17 mouse cellular contexts compared by ENCODE assay signal in the genomic region with DNA sequence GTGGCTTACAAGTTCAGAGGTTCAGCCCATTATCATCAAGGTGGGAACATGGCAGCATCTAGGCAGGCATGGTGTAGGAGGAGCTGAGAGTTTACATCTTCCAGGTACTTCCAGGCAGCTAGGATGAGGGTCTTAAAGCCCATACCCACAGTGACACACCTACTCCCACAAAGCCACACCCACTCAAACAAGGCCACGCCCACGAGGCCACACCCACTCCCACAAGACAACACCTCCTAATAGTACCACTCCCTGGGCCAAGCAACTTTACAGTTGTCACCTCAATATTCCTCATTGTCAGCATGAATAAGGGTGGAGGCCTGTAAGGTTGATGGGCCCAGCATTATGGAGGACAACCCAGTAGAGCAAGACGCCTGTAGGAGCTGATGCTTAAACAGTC.
DNase-seq lines count a peak whose midpoint lies in the region; TF ChIP-seq lines count a peak whose summit lies in the region.
"Had no signal": no experiment of that assay in that cellular context is flagged by ENCODE, and none has a peak within 500 bp of the region (broad histone marks: within the 10 kb centered on the region; RNA-seq: fewer than 3 reads in every experiment).

No protein-coding gene starts in this region.

- peak; percentile 66 for DNase-seq in cerebellum, adult 9-11 months
- no peak for DNase-seq in cerebellum, adult 2 months
- peak; percentile 38 for DNase-seq in A20 (ENCODE audit: low read depth, low spot score)
- peak; percentile 47 for DNase-seq in B cell, adult 2 months
- DNase-seq in induced T-regulatory cell, adult 2 months (ENCODE audit: low read depth): peak; percentile 35
- no peak for DNase-seq in layer of hippocampus, postnatal 14 days (ENCODE audit: low spot score in 2 of 2)
- no peak for DNase-seq in thymus, postnatal 25 days
- DNase-seq: adrenal gland, postnatal 10 days; cerebellum, postnatal 10 days; forebrain, postnatal 0 days; gastrocnemius, postnatal 36 days; heart, postnatal 36 days; kidney, adult 11 months had no signal

- no peak overlapping the region for H3K27ac ChIP-seq in cerebellum, adult 2 months (ENCODE audit: insufficient read depth, low read length)
- H3K27ac ChIP-seq: embryonic facial prominence, embryonic 10.5 days; forebrain, embryonic 13.5 days had no signal

- no peak for TF ChIP-seq CTCF in cerebellum, adult 2 months (IDR thresholded peaks at IDR 0.05; ENCODE audit: borderline replicate concordance, insufficient read depth, low read depth, low read length)

- WGBS in cerebellum, adult 2 months: 86% methylated on average over 3 of the region's 3 CpGs

- TF ChIP-seq POLR2A in cerebellum, adult 2 months (IDR thresholded peaks at IDR 0.05; ENCODE audit: borderline replicate concordance, insufficient read depth, low read length): no peak

- H3K4me1 ChIP-seq in cerebellum, adult 2 months (ENCODE audit: control insufficient read depth, insufficient read depth, low read length): peaks cover 34% of the 10 kb centered on the region

- no peak overlapping the region for H3K4me3 ChIP-seq in cerebellum, adult 2 months (replicated peaks; ENCODE audit: insufficient read depth, low read depth, low read length)
- H3K4me3 ChIP-seq: embryonic facial prominence, embryonic 10.5 days; forebrain, embryonic 13.5 days; heart, embryonic 12.5 days; hindbrain, embryonic 15.5 days had no signal

- H3K27me3 ChIP-seq in cerebellum, adult 2 months (ENCODE audit: control insufficient read depth, insufficient read depth, low read length): no peaks in the 10 kb centered on the region
- H3K27me3 ChIP-seq: forebrain, embryonic 13.5 days; heart, embryonic 12.5 days; hindbrain, embryonic 15.5 days had no signal

Comparison
In these comparisons a context has a peak if more than half of its experiments do, and no peak if none do; other contexts are left out.
1. DNase-seq: peak in cerebellum, adult 9-11 months (single experiment), A20 (single experiment), B cell, adult 2 months (2 of 2) and induced T-regulatory cell, adult 2 months (single experiment); none in cerebellum, adult 2 months (0 of 2), layer of hippocampus, postnatal 14 days (0 of 2) and thymus, postnatal 25 days (single experiment).